Mouse (Mus musculus): Measurements from ENCODE around the gene Fam166a. TPM values are rescaled to one million over a fixed set of nuclear protein-coding genes. Genes with fewer than 3 reads are reported as not detected.
A peak's percentile ranks its signal among the peaks of the same experiment; 100 is the strongest.

Fam166a gene
- total and polyA plus RNA-seq, 2 experiments from 2014 or later = not detected

GRCm38 (mm10) chr2:25203631-25204214 lies 14.8 kb upstream of the Fam166a start:
- WGBS = 57% methylated on average over 4 of the region's 4 CpGs
- ATAC-seq = peak; percentile 73
- peak; percentile 33 for DNase-seq (ENCODE audit: low spot score)

GRCm38 (mm10) chr2:25207593-25207992 lies 11.0 kb upstream of the Fam166a start:
- Histone ChIP-seq H3K9ac (replicated peaks; ENCODE audit: low read length) (no peak overlapping the region), H3K4me2 (ENCODE audit: low read depth, low read length) (no peak overlapping the region), H3K36me3 (ENCODE audit: insufficient read depth, low read length) (peaks cover 39% of the 10 kb centered on the region), H3K4me3 (ENCODE audit: low read length) (no peak overlapping the region), H3K27me3 (ENCODE audit: insufficient read depth, low read length) (no peaks in the 10 kb centered on the region), H3K4me1 (ENCODE audit: insufficient read depth, low read length) (peaks cover 14% of the 10 kb centered on the region), H3K9me3 (ENCODE audit: low read length) (no peaks in the 10 kb centered on the region), H3K27ac (no peak overlapping the region)
- no peak for DNase-seq (ENCODE audit: low spot score)
- no peak for ATAC-seq
- TF ChIP-seq CTCF (IDR thresholded peaks at IDR 0.05; ENCODE audit: low read depth) = no peak
- WGBS = 68% methylated on average over 1 of the region's 1 CpGs

More at GRCm38 (mm10) chr2:25203631-25204214, 14.8 kb upstream of the Fam166a start:
- 0 out of 2 replicates have a peak, but pooled peaks cover 3% of the 10 kb centered on the region for H3K4me1 ChIP-seq (ENCODE audit: insufficient read depth, low read length)
- peaks cover 77% of the 10 kb centered on the region for H3K36me3 ChIP-seq (ENCODE audit: insufficient read depth, low read length)
- H3K27ac ChIP-seq = no peak overlapping the region
- H3K4me3 ChIP-seq (ENCODE audit: low read length) = no peak overlapping the region
- H3K4me2 ChIP-seq (ENCODE audit: low read depth, low read length) = no peak overlapping the region
- H3K27me3 ChIP-seq (ENCODE audit: insufficient read depth, low read length) = no peaks in the 10 kb centered on the region
- TF ChIP-seq CTCF (IDR thresholded peaks at IDR 0.05; ENCODE audit: low read depth) = peak; percentile 47
- no peaks in the 10 kb centered on the region for H3K9me3 ChIP-seq (ENCODE audit: low read length)
- no peak overlapping the region for H3K9ac ChIP-seq (replicated peaks; ENCODE audit: low read length)

GRCm38 (mm10) chr2:25210686-25211085 lies 7.9 kb upstream of the Fam166a start:
- peaks cover 14% of the 10 kb centered on the region for H3K4me1 ChIP-seq (ENCODE audit: insufficient read depth, low read length)
- peak overlapping the region; percentile 92 for H3K4me2 ChIP-seq (ENCODE audit: low read depth, low read length)
- no peaks in the 10 kb centered on the region for H3K9me3 ChIP-seq (ENCODE audit: low read length)
- no peak; the same call in 1 of the 2 replicates for ATAC-seq
- H3K4me3 ChIP-seq (ENCODE audit: low read length) = peak overlapping the region; percentile 92
- H3K9ac ChIP-seq (replicated peaks; ENCODE audit: low read length) = peak overlapping the region; percentile 75
- DNase-seq (ENCODE audit: low spot score) = no peak
- H3K27ac ChIP-seq = peak overlapping the region; percentile 93
- TF ChIP-seq CTCF (IDR thresholded peaks at IDR 0.05; ENCODE audit: low read depth) = no peak
- H3K27me3 ChIP-seq (ENCODE audit: insufficient read depth, low read length) = no peaks in the 10 kb centered on the region
- under 1% methylated on average over 24 of the region's 24 CpGs for WGBS
- H3K36me3 ChIP-seq (ENCODE audit: insufficient read depth, low read length) = peaks cover 18% of the 10 kb centered on the region; the same call in 1 of the 2 replicates

- peak within 1 kb of the TSS; percentile 93 for H3K27ac ChIP-seq
- peak within 1 kb of the TSS; percentile 75 for H3K9ac ChIP-seq (replicated peaks; ENCODE audit: low read length)
- peaks cover 14% of the 10 kb centered on the region for H3K4me1 ChIP-seq (ENCODE audit: insufficient read depth, low read length)
- under 1% methylated on average over 44 of the region's 44 CpGs for WGBS
- peak within 1 kb of the TSS; percentile 92 for H3K4me3 ChIP-seq (ENCODE audit: low read length)
- H3K4me2 ChIP-seq (ENCODE audit: low read depth, low read length) = peak within 1 kb of the TSS; percentile 92
- H3K36me3 ChIP-seq (ENCODE audit: insufficient read depth, low read length) = peaks cover 13% of the 10 kb centered on the region; the same call in 1 of the 2 replicates
- ATAC-seq (peak; percentile 95), DNase-seq (ENCODE audit: low spot score) (peak; percentile 92)
- H3K27me3 ChIP-seq (ENCODE audit: insufficient read depth, low read length) = no peaks in the 10 kb centered on the region
- no peak for TF ChIP-seq CTCF (IDR thresholded peaks at IDR 0.05; ENCODE audit: low read depth)
- H3K9me3 ChIP-seq (ENCODE audit: low read length) = no peaks in the 10 kb centered on the region
Measured at GRCm38 (mm10) chr2:25211121-25211670, 7.3 kb upstream of the Fam166a start, which contains the start of gene Nelfb. Nelfb (minus strand) TSS chr2:25211489.

GRCm38 (mm10) chr2:25213266-25213865 lies 5.2 kb upstream of the Fam166a start:
- Histone ChIP-seq H3K27me3 (ENCODE audit: insufficient read depth, low read length) (no peaks in the 10 kb centered on the region), H3K27ac (no peak overlapping the region), H3K4me3 (ENCODE audit: low read length) (no peak overlapping the region), H3K4me2 (ENCODE audit: low read depth, low read length) (no peak overlapping the region), H3K4me1 (ENCODE audit: insufficient read depth, low read length) (peaks cover 14% of the 10 kb centered on the region), H3K9me3 (ENCODE audit: low read length) (no peaks in the 10 kb centered on the region), H3K36me3 (ENCODE audit: insufficient read depth, low read length) (no peaks in the 10 kb centered on the region), H3K9ac (replicated peaks; ENCODE audit: low read length) (no peak overlapping the region)
- 73% methylated on average over 17 of the region's 23 CpGs for WGBS
- ATAC-seq = no peak
- no peak for TF ChIP-seq CTCF (IDR thresholded peaks at IDR 0.05; ENCODE audit: low read depth)
- no peak for DNase-seq (ENCODE audit: low spot score)

GRCm38 (mm10) chr2:25214444-25214843 lies 4.1 kb upstream of the Fam166a start, which contains the start of gene Stpg3:
Stpg3 (minus strand) TSS chr2:25214637.
- 56% methylated on average over 3 of the region's 3 CpGs for WGBS
- H3K4me1 ChIP-seq (ENCODE audit: insufficient read depth, low read length) = peaks cover 10% of the 10 kb centered on the region
- H3K36me3 ChIP-seq (ENCODE audit: insufficient read depth, low read length) = no peaks in the 10 kb centered on the region
- H3K9me3 ChIP-seq (ENCODE audit: low read length) = no peaks in the 10 kb centered on the region
- H3K27ac ChIP-seq = no peak within 1 kb of the TSS
- H3K9ac ChIP-seq (replicated peaks; ENCODE audit: low read length) = no peak within 1 kb of the TSS
- DNase-seq (ENCODE audit: low spot score) (no peak), ATAC-seq (no peak)
- H3K4me2 ChIP-seq (ENCODE audit: low read depth, low read length) = no peak within 1 kb of the TSS
- no peak for TF ChIP-seq CTCF (IDR thresholded peaks at IDR 0.05; ENCODE audit: low read depth)
- no peaks in the 10 kb centered on the region for H3K27me3 ChIP-seq (ENCODE audit: insufficient read depth, low read length)
- H3K4me3 ChIP-seq (ENCODE audit: low read length) = no peak within 1 kb of the TSS
